Mouse (Mus musculus) lung, postnatal 0 days (tissue): ENCODE data around the gene Zfhx2.

Experiments used
- CTCF ChIP-seq: IDR thresholded peaks from 2 replicates; pipeline ENCODE4 v1.5.1; 2016; ENCODE audit warnings: antibody characterized with exemption, mild to moderate bottlenecking
- EP300 ChIP-seq: IDR thresholded peaks from 2 replicates; pipeline ENCODE4 v1.6.1; 2016; ENCODE audit warnings: antibody characterized with exemption, mild to moderate bottlenecking, control low read depth

- peak; percentile 44 for TF ChIP-seq CTCF
- TF ChIP-seq EP300, result no peak
Measured at GRCm38 (mm10) chr14:55093927-55094326, 1.8 kb upstream of the Zfhx2 start.
